23 mouse cellular contexts compared by ENCODE assay signal in the genomic region with DNA sequence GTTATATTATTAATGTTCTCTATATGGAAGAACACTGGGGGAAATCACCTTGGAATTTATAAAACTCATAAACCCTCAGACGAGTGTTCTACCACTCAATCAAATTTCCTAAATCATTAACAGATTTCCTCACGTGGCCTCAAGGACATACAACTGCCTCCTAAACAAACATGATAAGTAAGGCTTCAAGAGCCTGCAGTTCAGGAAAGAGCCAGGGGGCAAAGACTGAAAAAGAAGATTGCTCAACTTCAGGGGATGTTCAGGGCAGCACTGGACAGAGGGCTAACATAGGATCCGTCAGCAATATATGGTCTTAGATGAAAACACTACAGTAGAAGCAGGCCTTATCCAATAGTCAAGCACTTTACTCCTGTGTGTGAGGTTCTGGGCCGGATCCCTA. TPM values are rescaled to one million over a fixed set of nuclear protein-coding genes. Genes with fewer than 3 reads are reported as not detected.
DNase-seq lines count a peak whose midpoint lies in the region; ATAC-seq and TF ChIP-seq lines count a peak whose summit lies in the region.
"Had no signal": no experiment of that assay in that cellular context is flagged by ENCODE, and none has a peak within 500 bp of the region (broad histone marks: within the 10 kb centered on the region; RNA-seq: fewer than 3 reads in every experiment).

No protein-coding gene starts in this region.

- H3K36me3 ChIP-seq in kidney, embryonic 16.5 days (ENCODE audit: insufficient read depth, low read length), result peaks cover 27% of the 10 kb centered on the region
- H3K36me3 ChIP-seq in stomach, embryonic 15.5 days, result peaks cover 24% of the 10 kb centered on the region
- H3K36me3 ChIP-seq in stomach, postnatal 0 days (ENCODE audit: control insufficient read depth, insufficient read depth, low read length), result peaks cover 14% of the 10 kb centered on the region; the same call in 1 of the 2 replicates
- H3K36me3 ChIP-seq in liver, embryonic 13.5 days, result peaks cover 66% of the 10 kb centered on the region
- peaks cover 34% of the 10 kb centered on the region for H3K36me3 ChIP-seq in hindbrain, embryonic 14.5 days (replicated peaks; ENCODE audit: control insufficient read depth, insufficient read depth)

- H3K4me3 ChIP-seq in kidney, embryonic 16.5 days (ENCODE audit: low read length), result no peak overlapping the region
- H3K4me3 ChIP-seq in stomach, embryonic 15.5 days (replicated peaks), result no peak overlapping the region
- H3K4me3 ChIP-seq in stomach, postnatal 0 days (ENCODE audit: low read depth, low read length), result no peak overlapping the region
- no peak overlapping the region for H3K4me3 ChIP-seq in liver, embryonic 13.5 days (replicated peaks)
- H3K4me3 ChIP-seq in hindbrain, embryonic 14.5 days (replicated peaks; ENCODE audit: low read length), result no peak overlapping the region
- H3K4me3 ChIP-seq: embryonic facial prominence, embryonic 12.5 days; gastrocnemius, adult 2 months; heart, adult 2 months; heart, embryonic 15.5 days; hindbrain, embryonic 10.5 days; limb, embryonic 12.5 days; midbrain, embryonic 13.5 days; myocyte; neural tube, embryonic 15.5 days had no signal

- peaks cover 3% of the 10 kb centered on the region; the same call in 1 of the 2 replicates for H3K4me1 ChIP-seq in kidney, embryonic 16.5 days (ENCODE audit: insufficient read depth, low read length)
- no peaks in the 10 kb centered on the region for H3K4me1 ChIP-seq in stomach, embryonic 15.5 days
- H3K4me1 ChIP-seq in stomach, postnatal 0 days (replicated peaks; ENCODE audit: control insufficient read depth, insufficient read depth), result no peaks in the 10 kb centered on the region
- H3K4me1 ChIP-seq in liver, embryonic 13.5 days (replicated peaks), result peaks cover 62% of the 10 kb centered on the region
- no peaks in the 10 kb centered on the region for H3K4me1 ChIP-seq in hindbrain, embryonic 14.5 days (replicated peaks; ENCODE audit: control insufficient read depth, insufficient read depth, low read length)
- H3K4me1 ChIP-seq: embryonic facial prominence, embryonic 12.5 days; limb, embryonic 12.5 days; neural tube, embryonic 15.5 days had no signal

- TF ChIP-seq EP300 in stomach, postnatal 0 days (optimal IDR thresholded peaks at IDR 0.05), result no peak

- WGBS in kidney, embryonic 16.5 days, result 74% methylated on average over 4 of the region's 4 CpGs
- WGBS in stomach, embryonic 15.5 days, result 69% methylated on average over 4 of the region's 4 CpGs
- 60% methylated on average over 4 of the region's 4 CpGs for WGBS in stomach, postnatal 0 days
- 55% methylated on average over 4 of the region's 4 CpGs for WGBS in liver, embryonic 13.5 days (ENCODE audit: insufficient replicate concordance)
- 83% methylated on average over 4 of the region's 4 CpGs for WGBS in hindbrain, embryonic 14.5 days

- H3K27ac ChIP-seq in kidney, embryonic 16.5 days (ENCODE audit: low read length), result no peak overlapping the region
- H3K27ac ChIP-seq in stomach, embryonic 15.5 days, result no peak overlapping the region
- H3K27ac ChIP-seq in stomach, postnatal 0 days (replicated peaks), result no peak overlapping the region
- peak overlapping the region; percentile 59; the same call in 1 of the 2 replicates for H3K27ac ChIP-seq in liver, embryonic 13.5 days
- no peak overlapping the region for H3K27ac ChIP-seq in hindbrain, embryonic 14.5 days
- H3K27ac ChIP-seq: embryonic facial prominence, embryonic 12.5 days; gastrocnemius, adult 2 months; heart, adult 2 months; heart, embryonic 15.5 days; hindbrain, embryonic 10.5 days; limb, embryonic 12.5 days; midbrain, embryonic 13.5 days; neural tube, embryonic 15.5 days had no signal

- H3K4me2 ChIP-seq in kidney, embryonic 16.5 days (replicated peaks; ENCODE audit: low read depth, low read length), result no peak overlapping the region
- H3K4me2 ChIP-seq in stomach, embryonic 15.5 days, result no peak overlapping the region
- H3K4me2 ChIP-seq in stomach, postnatal 0 days (replicated peaks; ENCODE audit: low read depth), result no peak overlapping the region
- no peak overlapping the region for H3K4me2 ChIP-seq in liver, embryonic 13.5 days
- H3K4me2 ChIP-seq in hindbrain, embryonic 14.5 days (replicated peaks), result no peak overlapping the region
- H3K4me2 ChIP-seq: embryonic facial prominence, embryonic 12.5 days; heart, embryonic 15.5 days; limb, embryonic 12.5 days; midbrain, embryonic 13.5 days; neural tube, embryonic 15.5 days had no signal

- ATAC-seq in kidney, embryonic 16.5 days (ENCODE audit: low FRiP score, low TSS enrichment), result no peak
- ATAC-seq in stomach, embryonic 15.5 days (ENCODE audit: insufficient read depth, low FRiP score, low read depth), result 0 out of 2 replicates have a peak, but pooled peaks have one; percentile 36
- ATAC-seq in stomach, postnatal 0 days (ENCODE audit: low FRiP score, low TSS enrichment), result no peak
- ATAC-seq in liver, embryonic 13.5 days (ENCODE audit: low read depth), result no peak; the same call in 1 of the 2 replicates
- no peak for ATAC-seq in hindbrain, embryonic 14.5 days (ENCODE audit: low FRiP score)
- ATAC-seq: CD4-positive, CD25-positive, alpha-beta regulatory T cell, adult 4 months; forebrain, postnatal 0 days; inflammation-experienced regulatory T-cells, adult 6 months; midbrain, embryonic 13.5 days had no signal

- no peaks in the 10 kb centered on the region for H3K27me3 ChIP-seq in kidney, embryonic 16.5 days (ENCODE audit: insufficient read depth, low read length)
- no peaks in the 10 kb centered on the region for H3K27me3 ChIP-seq in stomach, embryonic 15.5 days (replicated peaks)
- H3K27me3 ChIP-seq in stomach, postnatal 0 days (ENCODE audit: control insufficient read depth, insufficient read depth, low read length), result no peaks in the 10 kb centered on the region
- H3K27me3 ChIP-seq in liver, embryonic 13.5 days, result no peaks in the 10 kb centered on the region
- no peaks in the 10 kb centered on the region for H3K27me3 ChIP-seq in hindbrain, embryonic 14.5 days (ENCODE audit: control insufficient read depth, insufficient read depth, low read length)
- H3K27me3 ChIP-seq: embryonic facial prominence, embryonic 12.5 days; heart, embryonic 15.5 days; limb, embryonic 12.5 days; midbrain, embryonic 13.5 days; neural tube, embryonic 15.5 days had no signal

- no peak overlapping the region for H3K9ac ChIP-seq in kidney, embryonic 16.5 days (replicated peaks; ENCODE audit: low read length)
- no peak overlapping the region for H3K9ac ChIP-seq in stomach, embryonic 15.5 days
- no peak overlapping the region for H3K9ac ChIP-seq in stomach, postnatal 0 days (ENCODE audit: low read length)
- no peak overlapping the region for H3K9ac ChIP-seq in liver, embryonic 13.5 days
- H3K9ac ChIP-seq in hindbrain, embryonic 14.5 days, result no peak overlapping the region
- H3K9ac ChIP-seq: embryonic facial prominence, embryonic 12.5 days; forebrain, postnatal 0 days; heart, embryonic 15.5 days; limb, embryonic 12.5 days; midbrain, embryonic 13.5 days; neural tube, embryonic 15.5 days had no signal

- DNase-seq in kidney, postnatal 25 days, result peak; percentile 24 to 58
- no peak for DNase-seq in stomach, postnatal 0 days (ENCODE audit: low spot score)
- DNase-seq in liver, embryonic 13.5 days, result no peak
- DNase-seq in thymus, postnatal 0 days (ENCODE audit: low spot score), result no peak
- DNase-seq in hindbrain, embryonic 14.5 days (ENCODE audit: low spot score), result no peak
- DNase-seq: cerebellum, adult 9-10 months; forebrain, postnatal 0 days; gastrocnemius, adult 2 months; heart, adult 2 months; retina, postnatal 1 day; thymus, postnatal 14 days had no signal

- H3K9me3 ChIP-seq in kidney, embryonic 16.5 days (ENCODE audit: low read length), result no peaks in the 10 kb centered on the region
- H3K9me3 ChIP-seq in stomach, embryonic 15.5 days, result no peaks in the 10 kb centered on the region
- H3K9me3 ChIP-seq in stomach, postnatal 0 days (ENCODE audit: control insufficient read depth, low read length), result no peaks in the 10 kb centered on the region
- H3K9me3 ChIP-seq in liver, embryonic 13.5 days (replicated peaks), result no peaks in the 10 kb centered on the region
- no peaks in the 10 kb centered on the region for H3K9me3 ChIP-seq in hindbrain, embryonic 14.5 days (ENCODE audit: control insufficient read depth, low read length)
- H3K9me3 ChIP-seq: embryonic facial prominence, embryonic 12.5 days; G1E; heart, embryonic 15.5 days; hindbrain, embryonic 10.5 days; limb, embryonic 12.5 days; midbrain, embryonic 13.5 days; neural tube, embryonic 15.5 days had no signal

- no peak for TF ChIP-seq CTCF in stomach, postnatal 0 days (IDR thresholded peaks at IDR 0.05; ENCODE audit: low read depth)

RNA-seq across cellular contexts. Expression of a gene that starts 7.5 kb away (rescaled TPM):
- polyA plus RNA-seq in kidney, embryonic 16.5 days (2015; fragmentation: Nextera tagmentation; extraction: Ambion mirVana), result 101 and 105 TPM in 2 replicates
- 105 and 126 TPM in 2 replicates for polyA plus RNA-seq in stomach, embryonic 15.5 days (2015; fragmentation: Nextera tagmentation; extraction: Ambion mirVana)
- polyA plus RNA-seq in stomach, postnatal 0 days (2015; fragmentation: Nextera tagmentation; extraction: Ambion mirVana), result 42.2 and 54.1 TPM in 2 replicates
- 102 and 145 TPM in 2 replicates for polyA plus RNA-seq in liver, embryonic 13.5 days (2015; fragmentation: Nextera tagmentation; extraction: Ambion mirVana)
- polyA plus RNA-seq in thymus, postnatal 0 days (2015; fragmentation: Nextera tagmentation; extraction: Ambion mirVana), result 43.5 and 58.9 TPM in 2 replicates
- polyA plus RNA-seq in hindbrain, embryonic 14.5 days (2014; fragmentation: Nextera tagmentation; extraction: Ambion mirVana), result 102 and 107 TPM in 2 replicates

Comparison
In these comparisons a context has a peak if more than half of its experiments do, and no peak if none do; other contexts are left out.
1. DNase-seq: peak in kidney, postnatal 25 days (2 of 2); none in stomach, postnatal 0 days (single experiment), liver, embryonic 13.5 days (single experiment), thymus, postnatal 0 days (single experiment) and hindbrain, embryonic 14.5 days (single experiment).